Mouse (Mus musculus) T-helper 17 cell (primary cell): ENCODE measurements around the gene Clrn1.
"Not testable (repeated sequence)": the region's sequence is repeated elsewhere in the genome, so short reads cannot be mapped to it uniquely, and the experiment has no call there.

Experiments
- in situ Hi-C, 2 experiments: fragments of 300-600 bp; cut with MboI, MseI; formaldehyde crosslinking; loops; 1 replicate in 1 of 2; 2 replicates in 1 of 2; pipeline ENCODE4 v1.15.1; 2025; ENCODE audit warnings: high pct_unique_total_duplicates in 2 of 2

The Clrn1 gene

GRCm38 (mm10) chr3:58884801-58885573 lies at the start of gene Clrn1:
Clrn1 (minus strand) TSS chr3:58885340.
- in situ Hi-C loops = no loop called here

- in situ Hi-C loops = no loop called here
Observed at GRCm38 (mm10) chr3:58924027-58924426, 38.9 kb upstream of the Clrn1 start.

GRCm38 (mm10) chr3:58923140-58923539 lies 38.0 kb upstream of the Clrn1 start:
- in situ Hi-C loops = no loop called here

GRCm38 (mm10) chr3:58922636-58923035 lies 37.5 kb upstream of the Clrn1 start:
- in situ Hi-C loops = no loop called here

GRCm38 (mm10) chr3:58921316-58921715 lies 36.2 kb upstream of the Clrn1 start:
- in situ Hi-C loops = no loop called here

GRCm38 (mm10) chr3:58904656-58905055 lies 19.5 kb upstream of the Clrn1 start:
- in situ Hi-C loops = no loop called here

GRCm38 (mm10) chr3:58902051-58902758 lies 17.1 kb upstream of the Clrn1 start:
- in situ Hi-C loops = no loop called here

GRCm38 (mm10) chr3:58895131-58895530 lies 10.0 kb upstream of the Clrn1 start:
- in situ Hi-C loops = no loop called here

- in situ Hi-C loops = no loop called here
Observed at GRCm38 (mm10) chr3:58894529-58894928, 9.4 kb upstream of the Clrn1 start.

GRCm38 (mm10) chr3:58889670-58890069 lies 4.5 kb upstream of the Clrn1 start:
- in situ Hi-C loops = no loop called here

GRCm38 (mm10) chr3:58888131-58888715 lies 3.1 kb upstream of the Clrn1 start:
- in situ Hi-C loops = no loop called here

GRCm38 (mm10) chr3:58887719-58888118 lies 2.6 kb upstream of the Clrn1 start:
- in situ Hi-C loops = no loop called here

- in situ Hi-C loops = no loop called here
Observed at GRCm38 (mm10) chr3:58883511-58883907, 1.6 kb downstream of the Clrn1 start.

- in situ Hi-C loops = no loop called here
Observed at GRCm38 (mm10) chr3:58882878-58883510, 2.1 kb downstream of the Clrn1 start.

- in situ Hi-C loops = no loop called here
Observed at GRCm38 (mm10) chr3:58881016-58881415, 4.1 kb downstream of the Clrn1 start.

- in situ Hi-C loops = no loop called here
Observed at GRCm38 (mm10) chr3:58880181-58880580, 5.0 kb downstream of the Clrn1 start.

GRCm38 (mm10) chr3:58871882-58872281 lies 13.3 kb downstream of the Clrn1 start:
- in situ Hi-C loops = not testable (repeated sequence)

GRCm38 (mm10) chr3:58865690-58866089 lies 19.4 kb downstream of the Clrn1 start:
- in situ Hi-C loops = no loop called here

GRCm38 (mm10) chr3:58862976-58863375 lies 22.2 kb downstream of the Clrn1 start:
- in situ Hi-C loops = no loop called here

GRCm38 (mm10) chr3:58843415-58843814 lies 41.7 kb downstream of the Clrn1 start:
- in situ Hi-C loops = loop anchor here in 1 of 2 experiments (25.0 kb wide), 1 partner anchor 1844 kb away; no protein-coding TSS in a partner anchor

GRCm38 (mm10) chr3:58833442-58834160 lies 51.5 kb downstream of the Clrn1 start:
- in situ Hi-C loops = loop anchor here in 1 of 2 experiments (25.0 kb wide), 1 partner anchor 1854 kb away; no protein-coding TSS in a partner anchor
